Mouse (Mus musculus) small intestine, adult 2 months (tissue): ENCODE results near the gene Kcnk2. TPM values are rescaled to one million over a fixed set of nuclear protein-coding genes. Genes with fewer than 3 reads are reported as not detected.

ENCODE experiments used
- H3K27ac ChIP-seq: fragments of 200-500 bp; 2 replicates; pipeline ENCODE4 v1.5.1; 2012; ENCODE audit warnings: low read depth, low read length, control low read depth, inconsistent platforms; ENCODE audit not compliant: insufficient read depth
- H3K27me3 ChIP-seq: fragments of 200-500 bp; 2 replicates; pipeline ENCODE4 v1.6.1; 2012; ENCODE audit warnings: mild to moderate bottlenecking, moderate library complexity, low read length, inconsistent platforms; ENCODE audit not compliant: control insufficient read depth, insufficient read depth
- H3K36me3 ChIP-seq: fragments of 200-500 bp; 2 replicates; pipeline ENCODE4 v1.6.1; 2012; ENCODE audit warnings: mild to moderate bottlenecking, low read length, control low read depth, inconsistent platforms; ENCODE audit not compliant: control insufficient read depth, insufficient read depth
- H3K4me1 ChIP-seq: fragments of 200-500 bp; 2 replicates; pipeline ENCODE4 v1.6.1; 2012; ENCODE audit warnings: low read length, inconsistent platforms, mixed read lengths; ENCODE audit not compliant: control insufficient read depth, insufficient read depth, insufficient read length
- H3K4me3 ChIP-seq: fragments of 200-500 bp; 2 replicates; pipeline ENCODE4 v1.5.1; 2012; ENCODE audit warnings: low read depth, mild to moderate bottlenecking, control low read depth, inconsistent platforms, low read length, moderate library complexity
- CTCF ChIP-seq: fragments of 200-500 bp; IDR thresholded peaks from 2 replicates; pipeline ENCODE4 v1.5.1; 2012; ENCODE audit warnings: low read depth, mild to moderate bottlenecking, control low read depth, inconsistent platforms, low read length, moderate library complexity, mixed read lengths; ENCODE audit not compliant: insufficient replicate concordance, insufficient read length; ENCODE audit errors: extremely low read depth
- POLR2A ChIP-seq: fragments of 200-500 bp; IDR thresholded peaks from 2 replicates; pipeline ENCODE4 v1.6.1; 2012; ENCODE audit warnings: low read depth, mild to moderate bottlenecking, control low read depth, inconsistent platforms, low read length, moderate library complexity
- WGBS: fragments of 180-500 bp; shearing (Covaris S2); methylation state at CpG from one replicate; pipeline ENCODE4 v1.1.7; 2018; 5-methylcytosine and 5-hydroxymethylcytosine counted together
- polyA plus RNA-seq: library from polyadenylated mRNA; depleted of rRNA; stranded (reverse); fragments of >200 nt; gene quantifications from 2 replicates; pipeline ENCODE4 v1.2.3, GENCODE M21; 2012

Kcnk2 gene
- polyA plus RNA-seq, 1 experiment: 1.6 TPM

DNA sequence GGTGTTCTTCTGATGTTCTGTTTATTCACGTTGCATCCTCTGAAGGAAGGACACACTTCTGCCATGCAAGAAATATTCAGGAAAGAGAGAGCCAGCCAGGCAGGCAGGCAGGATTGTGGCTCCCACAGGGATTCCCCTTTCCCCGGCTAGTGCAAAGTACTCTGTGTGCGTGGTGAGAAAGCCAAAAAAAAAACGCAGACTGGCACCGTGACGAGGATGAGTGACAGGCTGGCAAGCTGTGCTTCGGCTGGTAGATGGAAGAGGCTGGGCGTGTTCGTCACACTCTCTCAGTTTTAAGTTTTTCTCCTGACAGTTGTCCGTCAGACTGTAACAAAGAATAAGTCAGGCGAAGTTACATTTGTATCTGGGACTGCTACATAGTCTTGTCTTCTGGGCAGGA is 24.2 kb upstream of the Kcnk2 start:
- Histone ChIP-seq H3K27me3 (no peaks in the 10 kb centered on the region), H3K4me3 (no peak overlapping the region), H3K36me3 (no peaks in the 10 kb centered on the region), H3K4me1 (no peaks in the 10 kb centered on the region), H3K27ac (no peak overlapping the region)
- 89% methylated on average over 11 of the region's 11 CpGs for WGBS
- no peak for TF ChIP-seq CTCF
- no peak for TF ChIP-seq POLR2A

DNA sequence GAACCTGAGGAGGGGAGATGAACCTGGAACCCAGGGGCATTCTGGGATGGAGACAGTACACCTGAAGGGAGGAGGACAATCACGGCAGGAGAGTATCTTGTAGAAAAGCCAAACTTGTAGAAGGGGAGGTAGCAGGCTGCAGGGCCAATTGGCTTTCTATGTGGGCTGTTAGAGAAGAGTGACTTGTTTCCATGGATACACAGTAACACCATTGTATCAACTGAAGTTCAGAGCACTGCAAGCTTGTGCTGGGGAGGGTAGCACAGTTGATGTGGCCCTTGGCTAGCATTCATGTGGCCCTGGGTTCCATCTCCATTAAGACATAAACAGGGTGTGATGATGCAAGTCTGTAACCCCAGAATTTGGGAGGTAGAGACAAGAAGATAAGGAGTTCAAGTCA is 17.8 kb upstream of the Kcnk2 start:
- H3K4me1 ChIP-seq: no peaks in the 10 kb centered on the region
- H3K4me3 ChIP-seq: no peak overlapping the region
- TF ChIP-seq CTCF (no peak), POLR2A (no peak)
- 48% methylated on average over 1 of the region's 1 CpGs for WGBS
- no peak overlapping the region for H3K27ac ChIP-seq
- H3K27me3 ChIP-seq: no peaks in the 10 kb centered on the region
- no peaks in the 10 kb centered on the region for H3K36me3 ChIP-seq

DNA sequence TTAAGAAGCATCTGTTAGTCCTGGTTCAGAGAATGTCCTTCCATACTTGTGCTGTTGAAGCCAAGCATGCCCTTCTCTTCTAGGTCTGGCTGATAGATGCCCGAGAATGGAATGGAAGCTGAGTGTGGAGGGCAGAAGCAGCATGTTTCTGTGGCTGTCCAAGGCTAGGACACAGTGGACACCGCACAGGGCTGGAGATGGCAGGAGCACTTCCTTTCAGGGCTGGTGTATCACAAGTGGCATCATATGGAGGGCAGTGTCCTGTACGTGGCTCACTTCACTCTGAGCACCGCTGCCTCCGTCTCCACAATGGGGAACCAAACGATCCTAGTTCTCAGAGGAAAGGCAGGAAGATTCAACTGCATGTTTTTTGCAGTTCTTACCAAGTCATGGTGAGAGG is 7.8 kb upstream of the Kcnk2 start:
- Histone ChIP-seq H3K27ac (no peak overlapping the region), H3K4me1 (no peaks in the 10 kb centered on the region), H3K4me3 (no peak overlapping the region), H3K27me3 (no peaks in the 10 kb centered on the region), H3K36me3 (no peaks in the 10 kb centered on the region)
- no peak for TF ChIP-seq POLR2A
- no peak for TF ChIP-seq CTCF
- 86% methylated on average over 6 of the region's 6 CpGs for WGBS

DNA sequence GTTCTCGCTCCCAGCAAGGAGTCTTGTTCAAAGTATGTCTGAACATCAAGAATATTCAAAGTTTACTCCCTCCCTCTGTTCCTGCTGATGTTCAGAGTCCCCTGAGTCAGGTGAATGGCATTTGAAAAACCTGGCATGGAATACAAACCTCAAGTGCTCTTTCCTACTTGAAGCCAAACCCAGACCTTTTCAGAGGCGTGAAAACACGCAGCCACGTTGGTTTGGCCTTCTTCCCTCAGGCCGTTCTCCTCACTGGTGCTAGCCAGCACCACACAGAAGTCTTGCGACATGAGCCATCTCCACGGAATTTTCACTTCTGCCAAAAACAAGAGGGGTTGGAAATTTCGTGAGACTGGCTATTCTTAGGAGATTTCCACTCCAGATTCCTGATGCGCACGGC is 3.1 kb upstream of the Kcnk2 start:
- no peak overlapping the region for H3K27ac ChIP-seq
- H3K4me1 ChIP-seq: peaks cover 3% of the 10 kb centered on the region; the same call in 1 of the 2 replicates
- H3K36me3 ChIP-seq: no peaks in the 10 kb centered on the region
- H3K4me3 ChIP-seq: no peak overlapping the region
- WGBS: 74% methylated on average over 10 of the region's 10 CpGs
- no peak for TF ChIP-seq CTCF
- TF ChIP-seq POLR2A: no peak
- H3K27me3 ChIP-seq: no peaks in the 10 kb centered on the region

DNA sequence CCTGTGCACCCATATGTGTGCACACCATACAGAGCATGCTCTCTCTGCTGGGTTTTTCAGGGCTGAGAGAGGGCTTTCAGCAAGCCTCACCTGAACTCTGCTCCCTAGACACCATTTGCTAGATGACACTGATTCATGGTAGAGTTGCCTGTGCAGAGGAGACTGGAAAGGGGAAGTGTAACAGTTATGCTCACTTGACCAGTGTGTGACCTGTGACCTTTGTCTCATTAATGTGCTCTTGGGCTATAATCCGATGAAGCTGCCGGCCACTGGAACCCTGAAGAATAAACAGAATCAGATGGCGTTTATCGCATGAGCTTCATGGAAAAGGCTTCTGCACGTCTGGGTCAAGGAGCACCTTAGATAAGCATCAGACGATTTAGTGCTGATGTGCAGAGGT is 1.5 kb upstream of the Kcnk2 start:
- no peak overlapping the region for H3K4me3 ChIP-seq
- 24% methylated on average over 6 of the region's 6 CpGs for whole genome bisulfite sequencing

DNA sequence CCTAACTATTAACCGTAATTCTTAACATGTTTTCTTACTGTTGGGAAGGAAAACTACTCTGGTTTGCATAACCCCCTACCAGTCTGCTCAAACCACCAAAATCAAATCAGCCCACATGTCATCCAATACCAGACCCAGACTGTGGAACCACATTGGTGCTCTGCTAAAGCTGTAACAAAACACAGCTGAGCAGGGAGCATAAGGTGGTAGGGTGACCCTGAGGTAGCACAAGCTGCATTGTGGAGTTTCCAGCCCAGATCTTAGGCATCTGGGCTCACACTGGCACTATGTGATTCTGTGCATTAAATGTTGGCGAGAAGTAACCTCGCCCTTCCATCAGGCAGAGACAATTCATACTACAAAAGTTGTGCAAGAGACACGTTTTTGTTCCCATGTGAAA is 1.1 kb upstream of the Kcnk2 start:
- 30% methylated on average over 4 of the region's 4 CpGs for WGBS
- Histone ChIP-seq H3K36me3 (no peaks in the 10 kb centered on the region), H3K27ac (no peak overlapping the region), H3K4me1 (peaks cover 3% of the 10 kb centered on the region; the same call in 1 of the 2 replicates), H3K4me3 (no peak overlapping the region), H3K27me3 (no peaks in the 10 kb centered on the region)
- TF ChIP-seq POLR2A (no peak), CTCF (no peak)

More for the DNA sequence above, 1.5 kb upstream of the Kcnk2 start:
- peaks cover 3% of the 10 kb centered on the region; the same call in 1 of the 2 replicates for H3K4me1 ChIP-seq
- no peak for TF ChIP-seq CTCF
- TF ChIP-seq POLR2A: no peak
- H3K27me3 ChIP-seq: no peaks in the 10 kb centered on the region
- H3K36me3 ChIP-seq: no peaks in the 10 kb centered on the region
- no peak overlapping the region for H3K27ac ChIP-seq

DNA sequence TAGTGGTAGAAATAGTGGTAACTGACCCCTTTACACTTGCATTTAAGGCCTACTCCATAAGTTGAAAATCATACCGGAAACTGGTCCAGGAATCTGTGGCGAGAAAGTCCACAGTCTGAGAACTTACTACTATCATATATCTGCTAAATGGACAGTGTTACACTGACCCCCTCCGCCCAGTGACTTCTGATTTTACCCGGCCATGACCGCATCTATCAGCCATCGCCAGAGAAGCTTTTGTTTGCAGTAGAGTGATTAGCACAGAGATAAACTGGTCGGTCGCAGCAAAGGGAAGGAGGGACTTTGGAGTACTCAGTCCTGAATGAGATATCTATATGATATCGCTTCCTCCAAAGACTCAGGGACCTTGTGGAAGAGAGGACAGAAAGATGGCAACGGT is 15.2 kb downstream of the Kcnk2 start:
- H3K27me3 ChIP-seq: no peaks in the 10 kb centered on the region

DNA sequence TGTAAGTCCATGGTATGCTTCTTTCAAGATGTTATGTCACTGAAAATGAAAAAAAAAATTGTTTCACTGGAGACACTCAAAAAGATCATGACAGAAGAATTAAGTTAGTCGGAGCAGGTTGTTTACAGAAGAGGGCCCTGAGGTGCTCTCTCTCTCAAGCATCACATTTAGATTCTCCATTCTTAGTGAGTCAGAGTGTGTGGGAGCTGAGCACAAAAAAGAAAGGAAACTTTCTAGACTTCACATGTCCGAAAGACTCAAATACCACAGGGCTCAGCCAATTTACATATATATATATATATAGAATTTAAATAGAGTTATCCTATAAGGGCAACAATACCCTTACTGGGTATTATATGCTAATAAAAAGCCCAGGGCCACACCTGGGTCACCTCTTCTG is 15.9 kb downstream of the Kcnk2 start:
- 80% methylated on average over 2 of the region's 2 CpGs for WGBS
- H3K36me3 ChIP-seq: no peaks in the 10 kb centered on the region
- no peak overlapping the region for H3K27ac ChIP-seq
- TF ChIP-seq CTCF (no peak), POLR2A (no peak)
- no peaks in the 10 kb centered on the region for H3K4me1 ChIP-seq
- H3K4me3 ChIP-seq: no peak overlapping the region
- H3K27me3 ChIP-seq: no peaks in the 10 kb centered on the region

More for the DNA sequence above, 15.2 kb downstream of the Kcnk2 start:
- H3K4me1 ChIP-seq: no peaks in the 10 kb centered on the region
- 37% methylated on average over 10 of the region's 10 CpGs for whole genome bisulfite sequencing
- no peaks in the 10 kb centered on the region for H3K36me3 ChIP-seq
- H3K27ac ChIP-seq: no peak overlapping the region
- TF ChIP-seq CTCF (no peak), POLR2A (no peak)
- H3K4me3 ChIP-seq: no peak overlapping the region
